Mouse (Mus musculus): ENCODE data around the gene Sgcb.

Sgcb gene

GRCm38 (mm10) chr5:73647261-73647900, at the start of gene Sgcb:
TSS of gene Sgcb (minus strand) at chr5:73647790.
- peak; percentile 90 to 91 for DNase-seq

GRCm38 (mm10) chr5:73694254-73695015, 46.8 kb upstream of the Sgcb start:
- no peak for DNase-seq

- DNase-seq: no peak
Observed at GRCm38 (mm10) chr5:73693778-73694177, 46.2 kb upstream of the Sgcb start.

GRCm38 (mm10) chr5:73691723-73692520, 44.3 kb upstream of the Sgcb start:
- no peak for DNase-seq

GRCm38 (mm10) chr5:73690146-73690545, 42.6 kb upstream of the Sgcb start:
- DNase-seq: no peak

GRCm38 (mm10) chr5:73688576-73688975, 41.0 kb upstream of the Sgcb start:
- no peak for DNase-seq

GRCm38 (mm10) chr5:73686149-73686548, 38.6 kb upstream of the Sgcb start:
- no peak for DNase-seq

GRCm38 (mm10) chr5:73683706-73684409, 36.3 kb upstream of the Sgcb start:
- DNase-seq: no peak

- DNase-seq: no peak
Observed at GRCm38 (mm10) chr5:73683221-73683620, 35.6 kb upstream of the Sgcb start.

GRCm38 (mm10) chr5:73676626-73677025, 29.0 kb upstream of the Sgcb start:
- DNase-seq: no peak

GRCm38 (mm10) chr5:73675604-73676003, 28.0 kb upstream of the Sgcb start:
- no peak for DNase-seq

- no peak for DNase-seq
Observed at GRCm38 (mm10) chr5:73669386-73669785, 21.8 kb upstream of the Sgcb start.

- no peak for DNase-seq
Observed at GRCm38 (mm10) chr5:73667877-73668276, 20.3 kb upstream of the Sgcb start.

GRCm38 (mm10) chr5:73666695-73667094, 19.1 kb upstream of the Sgcb start:
- no peak for DNase-seq

GRCm38 (mm10) chr5:73651855-73652201, 4.2 kb upstream of the Sgcb start:
- no peak for DNase-seq

GRCm38 (mm10) chr5:73651061-73651854, 3.7 kb upstream of the Sgcb start, which contains the start of gene Spata18:
TSS of gene Spata18 (plus strand) at chr5:73651379.
- peak; percentile 18 to 27 for DNase-seq

GRCm38 (mm10) chr5:73650365-73650964, 2.9 kb upstream of the Sgcb start:
- peak; percentile 17 to 32 for DNase-seq

- DNase-seq: peak; percentile 44 to 46
Observed at GRCm38 (mm10) chr5:73642091-73642490, 5.5 kb downstream of the Sgcb start.

GRCm38 (mm10) chr5:73641058-73641457, 6.5 kb downstream of the Sgcb start:
- no peak for DNase-seq

GRCm38 (mm10) chr5:73637337-73638107, 10.1 kb downstream of the Sgcb start:
- DNase-seq: no peak

GRCm38 (mm10) chr5:73633141-73633540, 14.4 kb downstream of the Sgcb start:
- DNase-seq: peak; percentile 72 to 76
